Mouse (Mus musculus) stomach, embryonic 16.5 days (tissue): ENCODE results near the gene Irgq. TPM values are rescaled to one million over a fixed set of nuclear protein-coding genes. Genes with fewer than 3 reads are reported as not detected.
A peak's percentile ranks its signal among the peaks of the same experiment; 100 is the strongest.

Experiments used
- ATAC-seq: fragments of 200-750 bp; cut with Nextera tagmentation; 2 replicates; pipeline ENCODE4 v1.8.0; 2017; ENCODE audit warnings: moderate number of reproducible peaks, moderate TSS enrichment; ENCODE audit not compliant: insufficient read depth, low FRiP score
- H3K27ac ChIP-seq: fragments of 300-500 bp; sonication (generic); 2 replicates; pipeline ENCODE4 v1.5.1; 2014; ENCODE audit warnings: low read length
- H3K27me3 ChIP-seq: fragments of 300-500 bp; sonication (generic); 2 replicates; pipeline ENCODE4 v1.6.1; 2014; ENCODE audit warnings: low read length, control low read depth, mixed read lengths; ENCODE audit not compliant: control insufficient read depth, insufficient read depth
- H3K36me3 ChIP-seq: fragments of 300-500 bp; sonication (generic); 2 replicates; pipeline ENCODE4 v1.6.1; 2014; ENCODE audit warnings: low read length; ENCODE audit not compliant: control insufficient read depth, insufficient read depth
- H3K4me1 ChIP-seq: fragments of 300-500 bp; sonication (generic); 2 replicates; pipeline ENCODE4 v1.6.1; 2014; ENCODE audit warnings: low read length, control low read depth, mixed read lengths; ENCODE audit not compliant: control insufficient read depth, insufficient read depth
- H3K4me2 ChIP-seq: fragments of 300-500 bp; sonication (generic); 2 replicates; pipeline ENCODE4 v1.6.1; 2014; ENCODE audit warnings: low read depth, low read length, mixed read lengths
- H3K4me3 ChIP-seq: fragments of 300-500 bp; sonication (generic); replicated peaks from 2 replicates; pipeline ENCODE4 v1.5.1; 2014; ENCODE audit warnings: mild to moderate bottlenecking, low read length
- H3K9ac ChIP-seq: fragments of 300-500 bp; sonication (generic); 2 replicates; pipeline ENCODE4 v1.6.1; 2014; ENCODE audit warnings: low read length
- H3K9me3 ChIP-seq: fragments of 300-500 bp; sonication (generic); replicated peaks from 2 replicates; pipeline ENCODE4 v1.6.1; 2016; ENCODE audit warnings: low read length, control low read depth; ENCODE audit not compliant: control insufficient read depth
- WGBS: fragments of 180-500 bp; shearing (Covaris S2); extraction: QIAGEN DNeasy Blood & Tissue Kit; methylation state at CpG from one replicate; pipeline ENCODE4 v1.1.7; 2014; 5-methylcytosine and 5-hydroxymethylcytosine counted together
- polyA plus RNA-seq: library from polyadenylated mRNA; unstranded; fragments of >200 nt; fragmentation: Nextera tagmentation; extraction: Ambion mirVana; gene quantifications from 2 replicates; pipeline ENCODE4 v1.2.1, GENCODE M21; 2015

The Irgq gene
- polyA plus RNA-seq, 1 experiment from 2014 or later = 5.6 TPM

- Histone ChIP-seq H3K4me3 (no peak overlapping the region), H3K27ac (no peak overlapping the region), H3K27me3 (no peaks in the 10 kb centered on the region), H3K9me3 (no peaks in the 10 kb centered on the region), H3K4me1 (no peaks in the 10 kb centered on the region), H3K36me3 (peaks cover 23% of the 10 kb centered on the region), H3K9ac (no peak overlapping the region), H3K4me2 (no peak overlapping the region)
- WGBS = 72% methylated on average over 4 of the region's 4 CpGs
- ATAC-seq = no peak
Measured at GRCm38 (mm10) chr7:24571071-24571470, 40.6 kb downstream of the Irgq start.

GRCm38 (mm10) chr7:24572455-24572854 lies 42.0 kb downstream of the Irgq start:
- Histone ChIP-seq H3K4me3 (no peak overlapping the region), H3K4me1 (no peaks in the 10 kb centered on the region), H3K9me3 (no peaks in the 10 kb centered on the region), H3K27ac (no peak overlapping the region), H3K27me3 (no peaks in the 10 kb centered on the region), H3K36me3 (peaks cover 20% of the 10 kb centered on the region), H3K4me2 (no peak overlapping the region), H3K9ac (no peak overlapping the region)
- 57% methylated on average over 5 of the region's 5 CpGs for WGBS
- ATAC-seq = no peak

- no peak overlapping the region for H3K4me2 ChIP-seq
- no peaks in the 10 kb centered on the region for H3K4me1 ChIP-seq
- H3K9me3 ChIP-seq = no peaks in the 10 kb centered on the region
- H3K27ac ChIP-seq = no peak overlapping the region
- H3K27me3 ChIP-seq = no peaks in the 10 kb centered on the region
- peaks cover 9% of the 10 kb centered on the region for H3K36me3 ChIP-seq
- ATAC-seq = no peak
- no peak overlapping the region for H3K4me3 ChIP-seq
- no peak overlapping the region for H3K9ac ChIP-seq
- 54% methylated on average over 12 of the region's 12 CpGs for WGBS
Measured at GRCm38 (mm10) chr7:24574224-24574796, 43.8 kb downstream of the Irgq start.

GRCm38 (mm10) chr7:24577811-24578210 lies 47.3 kb downstream of the Irgq start:
- Histone ChIP-seq H3K4me1 (no peaks in the 10 kb centered on the region), H3K9ac (no peak overlapping the region), H3K27ac (no peak overlapping the region), H3K4me3 (no peak overlapping the region), H3K27me3 (no peaks in the 10 kb centered on the region), H3K4me2 (no peak overlapping the region), H3K9me3 (no peaks in the 10 kb centered on the region), H3K36me3 (no peaks in the 10 kb centered on the region)
- WGBS = 93% methylated on average over 10 of the region's 10 CpGs
- ATAC-seq = no peak

- H3K27ac ChIP-seq = no peak overlapping the region
- H3K4me3 ChIP-seq = no peak overlapping the region
- WGBS = 88% methylated on average over 6 of the region's 6 CpGs
- no peak overlapping the region for H3K4me2 ChIP-seq
- no peaks in the 10 kb centered on the region for H3K36me3 ChIP-seq
- ATAC-seq = no peak
- H3K4me1 ChIP-seq = peaks cover 2% of the 10 kb centered on the region; the same call in 1 of the 2 replicates
- H3K9me3 ChIP-seq = no peaks in the 10 kb centered on the region
- H3K9ac ChIP-seq = no peak overlapping the region
- peaks cover 4% of the 10 kb centered on the region for H3K27me3 ChIP-seq
Measured at GRCm38 (mm10) chr7:24584876-24585275, 54.4 kb downstream of the Irgq start.

- H3K27ac ChIP-seq = no peak overlapping the region
- no peaks in the 10 kb centered on the region for H3K9me3 ChIP-seq
- no peak overlapping the region for H3K4me2 ChIP-seq
- ATAC-seq = no peak
- H3K4me3 ChIP-seq = no peak overlapping the region
- H3K4me1 ChIP-seq = peaks cover 2% of the 10 kb centered on the region; the same call in 1 of the 2 replicates
- H3K36me3 ChIP-seq = no peaks in the 10 kb centered on the region
- no peak overlapping the region for H3K9ac ChIP-seq
- 56% methylated on average over 16 of the region's 16 CpGs for WGBS
- peaks cover 4% of the 10 kb centered on the region for H3K27me3 ChIP-seq
Measured at GRCm38 (mm10) chr7:24585995-24586394, 55.5 kb downstream of the Irgq start.

- Histone ChIP-seq H3K4me3 (peak overlapping the region; percentile 60), H3K36me3 (no peaks in the 10 kb centered on the region), H3K9ac (peak overlapping the region; percentile 80), H3K27ac (peak overlapping the region; percentile 75; the same call in 1 of the 2 replicates), H3K4me1 (peaks cover 2% of the 10 kb centered on the region; the same call in 1 of the 2 replicates), H3K4me2 (peak overlapping the region; percentile 69), H3K27me3 (peaks cover 4% of the 10 kb centered on the region), H3K9me3 (no peaks in the 10 kb centered on the region)
- WGBS = 9% methylated on average over 8 of the region's 8 CpGs
- ATAC-seq = peak; percentile 84
Measured at GRCm38 (mm10) chr7:24586828-24587227, 56.3 kb downstream of the Irgq start.

- Histone ChIP-seq H3K27ac (peak within 1 kb of the TSS; percentile 75), H3K36me3 (no peaks in the 10 kb centered on the region), H3K4me3 (peak within 1 kb of the TSS; percentile 60), H3K4me2 (peak within 1 kb of the TSS; percentile 69), H3K9me3 (no peaks in the 10 kb centered on the region), H3K9ac (peak within 1 kb of the TSS; percentile 80), H3K4me1 (peaks cover 2% of the 10 kb centered on the region; the same call in 1 of the 2 replicates), H3K27me3 (peaks cover 4% of the 10 kb centered on the region)
- WGBS = 7% methylated on average over 30 of the region's 30 CpGs
- peak; percentile 61 for ATAC-seq
Measured at GRCm38 (mm10) chr7:24587330-24588105, 57.0 kb downstream of the Irgq start, which contains the start of the genes Ethe1 and Zfp575. Ethe1 (plus strand) TSS chr7:24587543. Zfp575 (minus strand) TSS chr7:24587641.
